Mouse (Mus musculus) ES-Bruce4 (cell line): ENCODE measurements around the gene Capn2. TPM values are rescaled to one million over a fixed set of nuclear protein-coding genes. Genes with fewer than 3 reads are reported as not detected.

ENCODE experiments used
- H3K27ac ChIP-seq: 2 replicates; pipeline ENCODE4 v1.5.1; 2012; ENCODE audit warnings: low read length, inconsistent platforms; ENCODE audit not compliant: insufficient read depth
- H3K27me3 ChIP-seq: 2 replicates; pipeline ENCODE4 v1.6.1; 2012; ENCODE audit warnings: mild to moderate bottlenecking, low read length, inconsistent platforms; ENCODE audit not compliant: control insufficient read depth, poor library complexity, insufficient read depth, severe bottlenecking
- H3K36me3 ChIP-seq: 2 replicates; pipeline ENCODE4 v1.6.1; 2012; ENCODE audit warnings: inconsistent platforms, mild to moderate bottlenecking, low read length, moderate library complexity; ENCODE audit not compliant: control insufficient read depth, poor library complexity, insufficient read depth, severe bottlenecking
- H3K4me1 ChIP-seq: one replicate; pipeline ENCODE4 v1.8.1; 2011; ENCODE audit warnings: low read length; ENCODE audit not compliant: control insufficient read depth, insufficient read depth
- H3K4me3 ChIP-seq: 2 replicates; pipeline ENCODE4 v1.5.1; 2011; ENCODE audit warnings: low read depth, mild to moderate bottlenecking, low read length
- H3K9ac ChIP-seq: 2 replicates; pipeline ENCODE4 v1.6.1; 2012; ENCODE audit warnings: low read depth, mild to moderate bottlenecking, inconsistent platforms; ENCODE audit not compliant: poor library complexity, severe bottlenecking
- H3K9me3 ChIP-seq: replicated peaks from 2 replicates; pipeline ENCODE4 v1.6.1; 2012; ENCODE audit warnings: mild to moderate bottlenecking, low read length, inconsistent platforms; ENCODE audit not compliant: control insufficient read depth, poor library complexity, insufficient read depth, severe bottlenecking
- CTCF ChIP-seq: IDR thresholded peaks from one replicate; pipeline ENCODE4 v1.8.1; 2011; ENCODE audit warnings: low read depth, low read length
- EP300 ChIP-seq: IDR thresholded peaks from 2 replicates; pipeline ENCODE4 v1.6.1; 2011; ENCODE audit warnings: low read depth, low read length; ENCODE audit not compliant: insufficient read depth
- POLR2A ChIP-seq: IDR thresholded peaks from one replicate; pipeline ENCODE4 v1.8.1; 2011; ENCODE audit warnings: low read length; ENCODE audit not compliant: insufficient read depth
- polyA plus RNA-seq: library from polyadenylated mRNA; stranded (reverse); fragments of >200 nt; gene quantifications from 2 replicates; pipeline ENCODE4 v1.2.4, GENCODE M21; 2011; ENCODE audit warnings: low read depth; ENCODE audit not compliant: missing spikeins, insufficient read depth, insufficient read length

The Capn2 gene
- polyA plus RNA-seq, 1 experiment, result 60.5 TPM

- H3K9me3 ChIP-seq, result no peaks in the 10 kb centered on the region
- H3K9ac ChIP-seq, result no peak overlapping the region
- peaks cover 3% of the 10 kb centered on the region for H3K4me1 ChIP-seq
- H3K27me3 ChIP-seq, result no peaks in the 10 kb centered on the region
- no peak overlapping the region for H3K4me3 ChIP-seq
- TF ChIP-seq EP300 (no peak), CTCF (no peak), POLR2A (no peak)
- H3K27ac ChIP-seq, result no peak overlapping the region
- H3K36me3 ChIP-seq, result no peaks in the 10 kb centered on the region
These were observed 25.6 kb downstream of the Capn2 start for GRCm38 (mm10) chr1:182491839-182492238.

GRCm38 (mm10) chr1:182490568-182490967, 26.8 kb downstream of the Capn2 start:
- no peak overlapping the region for H3K9ac ChIP-seq
- no peak for TF ChIP-seq POLR2A
- peak; percentile 48 for TF ChIP-seq CTCF
- no peaks in the 10 kb centered on the region for H3K4me1 ChIP-seq
- H3K4me3 ChIP-seq, result no peak overlapping the region
- no peaks in the 10 kb centered on the region for H3K36me3 ChIP-seq
- no peaks in the 10 kb centered on the region for H3K9me3 ChIP-seq
- H3K27ac ChIP-seq, result no peak overlapping the region
- no peaks in the 10 kb centered on the region for H3K27me3 ChIP-seq

DNA sequence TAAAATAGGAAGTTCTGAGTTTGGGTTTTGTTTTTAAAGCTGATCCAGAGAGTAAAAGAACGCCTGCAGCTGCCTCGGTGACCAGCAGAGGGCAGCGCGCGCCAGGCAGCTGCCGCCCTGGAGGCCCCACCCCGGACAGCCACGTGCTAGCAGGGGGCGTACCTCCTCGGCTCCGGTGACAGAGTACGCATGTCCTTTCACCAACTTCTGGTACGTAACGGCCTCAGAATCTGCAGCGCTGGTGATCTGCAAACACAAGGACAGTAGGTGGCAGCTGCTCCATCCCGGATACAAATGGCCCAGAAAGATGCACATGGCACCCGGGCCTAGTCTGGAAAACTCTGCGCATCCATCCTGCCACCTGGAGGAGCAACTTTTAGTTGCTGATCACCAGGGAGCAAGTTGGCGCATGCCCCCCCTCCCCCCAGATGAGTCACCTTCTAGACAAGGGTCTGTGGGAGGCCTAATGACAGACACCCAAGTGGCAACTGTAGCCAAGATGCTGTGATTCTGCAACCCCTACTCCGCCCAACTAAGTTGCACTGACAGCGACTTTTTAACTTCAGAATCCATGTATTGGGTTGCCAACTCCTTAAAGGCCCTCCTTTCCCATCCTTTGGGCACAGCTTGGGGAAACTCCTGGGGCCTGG, 27.5 kb downstream of the Capn2 start:
- Histone ChIP-seq H3K36me3 (no peaks in the 10 kb centered on the region), H3K9me3 (no peaks in the 10 kb centered on the region), H3K27me3 (no peaks in the 10 kb centered on the region), H3K9ac (no peak overlapping the region), H3K27ac (no peak overlapping the region), H3K4me3 (peak overlapping the region; percentile 39), H3K4me1 (no peaks in the 10 kb centered on the region)
- TF ChIP-seq POLR2A (no peak), CTCF (peak; percentile 81), EP300 (0 out of 2 replicates have a peak, but pooled peaks have one; percentile 18)

DNA sequence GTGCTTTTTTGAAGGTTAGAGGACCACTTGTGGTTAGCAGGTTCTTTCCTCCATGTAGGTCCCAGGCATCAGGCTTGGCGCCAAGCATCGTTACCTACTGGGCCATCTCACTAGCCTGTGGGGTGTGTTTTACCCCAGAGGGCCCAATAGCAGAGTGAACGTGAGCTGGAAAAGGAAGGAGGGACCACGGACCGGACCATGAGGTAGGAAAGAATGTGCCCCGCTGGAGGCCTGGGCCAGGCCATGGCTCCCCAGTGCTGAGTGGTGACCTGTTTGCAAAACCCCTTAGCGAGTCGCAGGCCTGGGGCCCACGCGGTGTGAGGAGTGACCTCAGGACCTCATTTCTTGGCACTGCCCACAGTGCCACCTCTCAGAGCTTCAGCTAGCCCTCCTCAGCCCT, 28.9 kb downstream of the Capn2 start:
- Histone ChIP-seq H3K4me1 (no peaks in the 10 kb centered on the region), H3K27ac (no peak overlapping the region), H3K36me3 (no peaks in the 10 kb centered on the region), H3K9ac (0 out of 2 replicates have a peak overlapping the region, but pooled peaks have one; percentile 17), H3K27me3 (no peaks in the 10 kb centered on the region), H3K4me3 (no peak overlapping the region), H3K9me3 (no peaks in the 10 kb centered on the region)
- TF ChIP-seq POLR2A, result no peak
- no peak for TF ChIP-seq EP300
- no peak for TF ChIP-seq CTCF

- no peak overlapping the region for H3K9ac ChIP-seq
- H3K36me3 ChIP-seq, result no peaks in the 10 kb centered on the region
- TF ChIP-seq POLR2A (no peak), CTCF (no peak), EP300 (no peak)
- no peaks in the 10 kb centered on the region for H3K27me3 ChIP-seq
- no peak overlapping the region for H3K27ac ChIP-seq
- H3K4me1 ChIP-seq, result no peaks in the 10 kb centered on the region
- no peaks in the 10 kb centered on the region for H3K9me3 ChIP-seq
- H3K4me3 ChIP-seq, result no peak overlapping the region
These were observed 33.5 kb downstream of the Capn2 start for GRCm38 (mm10) chr1:182483910-182484274.

DNA sequence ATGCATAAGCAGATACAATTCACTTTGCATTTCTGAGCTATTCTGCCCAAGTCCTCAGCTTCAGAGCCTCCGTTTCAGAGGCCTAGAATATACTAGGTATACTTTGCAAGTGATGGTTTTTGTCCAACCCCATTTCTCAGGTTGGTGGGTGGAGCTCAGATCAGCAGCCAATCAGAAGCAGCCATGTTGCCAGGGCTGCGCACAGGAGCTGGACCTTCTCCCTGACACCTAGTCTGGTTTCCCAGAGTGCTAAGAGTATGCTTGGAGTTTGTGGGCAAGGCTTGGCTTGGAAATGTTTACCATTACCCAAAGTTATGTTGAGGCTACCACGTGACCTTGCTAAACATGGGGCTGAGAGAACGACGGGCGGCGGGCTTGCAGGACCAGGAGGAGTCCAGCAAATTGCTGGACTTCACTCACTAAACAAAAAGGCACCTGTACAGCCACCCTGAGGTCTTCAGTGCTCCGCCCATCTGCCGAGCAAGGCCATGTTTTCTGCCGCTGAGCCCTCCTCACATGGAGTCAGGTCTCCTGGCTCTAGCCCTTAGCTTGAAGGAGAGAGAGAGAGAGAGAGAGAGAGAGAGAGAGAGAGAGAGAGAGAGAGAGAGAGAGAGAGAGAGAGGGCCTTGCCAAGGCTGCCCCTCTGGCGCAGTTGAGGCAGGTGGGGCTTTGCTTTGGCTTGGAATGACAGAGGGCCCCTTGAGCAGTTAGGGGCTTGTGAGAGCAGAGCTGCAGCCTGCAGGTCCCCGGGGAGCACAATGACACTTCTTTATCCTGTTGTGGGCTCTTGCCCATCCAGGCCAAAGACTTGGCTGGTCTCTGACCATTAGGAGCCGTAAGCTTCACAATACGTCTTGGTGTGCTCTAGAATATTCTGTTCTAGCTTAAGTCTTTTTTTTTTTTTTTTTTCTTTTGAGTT, 34.2 kb downstream of the Capn2 start:
- Histone ChIP-seq H3K4me3 (no peak overlapping the region), H3K27me3 (no peaks in the 10 kb centered on the region), H3K4me1 (no peaks in the 10 kb centered on the region), H3K27ac (no peak overlapping the region), H3K36me3 (no peaks in the 10 kb centered on the region), H3K9me3 (no peaks in the 10 kb centered on the region), H3K9ac (no peak overlapping the region)
- TF ChIP-seq EP300 (no peak), CTCF (no peak), POLR2A (no peak)
